Mouse (Mus musculus) ES-Bruce4 (cell line): ENCODE measurements around the gene Ano6. TPM values are rescaled to one million over a fixed set of nuclear protein-coding genes. Genes with fewer than 3 reads are reported as not detected.

Source experiments
- H3K27ac ChIP-seq: 2 replicates; pipeline ENCODE4 v1.5.1; 2012; ENCODE audit warnings: low read length, inconsistent platforms; ENCODE audit not compliant: insufficient read depth
- H3K27me3 ChIP-seq: 2 replicates; pipeline ENCODE4 v1.6.1; 2012; ENCODE audit warnings: mild to moderate bottlenecking, low read length, inconsistent platforms; ENCODE audit not compliant: control insufficient read depth, poor library complexity, insufficient read depth, severe bottlenecking
- H3K36me3 ChIP-seq: 2 replicates; pipeline ENCODE4 v1.6.1; 2012; ENCODE audit warnings: inconsistent platforms, mild to moderate bottlenecking, low read length, moderate library complexity; ENCODE audit not compliant: control insufficient read depth, poor library complexity, insufficient read depth, severe bottlenecking
- H3K4me1 ChIP-seq: one replicate; pipeline ENCODE4 v1.8.1; 2011; ENCODE audit warnings: low read length; ENCODE audit not compliant: control insufficient read depth, insufficient read depth
- H3K4me3 ChIP-seq: 2 replicates; pipeline ENCODE4 v1.5.1; 2011; ENCODE audit warnings: low read depth, mild to moderate bottlenecking, low read length
- H3K9ac ChIP-seq: 2 replicates; pipeline ENCODE4 v1.6.1; 2012; ENCODE audit warnings: low read depth, mild to moderate bottlenecking, inconsistent platforms; ENCODE audit not compliant: poor library complexity, severe bottlenecking
- H3K9me3 ChIP-seq: replicated peaks from 2 replicates; pipeline ENCODE4 v1.6.1; 2012; ENCODE audit warnings: mild to moderate bottlenecking, low read length, inconsistent platforms; ENCODE audit not compliant: control insufficient read depth, poor library complexity, insufficient read depth, severe bottlenecking
- CTCF ChIP-seq: IDR thresholded peaks from one replicate; pipeline ENCODE4 v1.8.1; 2011; ENCODE audit warnings: low read depth, low read length
- EP300 ChIP-seq: IDR thresholded peaks from 2 replicates; pipeline ENCODE4 v1.6.1; 2011; ENCODE audit warnings: low read depth, low read length; ENCODE audit not compliant: insufficient read depth
- POLR2A ChIP-seq: IDR thresholded peaks from one replicate; pipeline ENCODE4 v1.8.1; 2011; ENCODE audit warnings: low read length; ENCODE audit not compliant: insufficient read depth
- polyA plus RNA-seq: library from polyadenylated mRNA; stranded (reverse); fragments of >200 nt; gene quantifications from 2 replicates; pipeline ENCODE4 v1.2.4, GENCODE M21; 2011; ENCODE audit warnings: low read depth; ENCODE audit not compliant: missing spikeins, insufficient read depth, insufficient read length

Gene Ano6
- polyA plus RNA-seq, 1 experiment, result 42.5 TPM

DNA sequence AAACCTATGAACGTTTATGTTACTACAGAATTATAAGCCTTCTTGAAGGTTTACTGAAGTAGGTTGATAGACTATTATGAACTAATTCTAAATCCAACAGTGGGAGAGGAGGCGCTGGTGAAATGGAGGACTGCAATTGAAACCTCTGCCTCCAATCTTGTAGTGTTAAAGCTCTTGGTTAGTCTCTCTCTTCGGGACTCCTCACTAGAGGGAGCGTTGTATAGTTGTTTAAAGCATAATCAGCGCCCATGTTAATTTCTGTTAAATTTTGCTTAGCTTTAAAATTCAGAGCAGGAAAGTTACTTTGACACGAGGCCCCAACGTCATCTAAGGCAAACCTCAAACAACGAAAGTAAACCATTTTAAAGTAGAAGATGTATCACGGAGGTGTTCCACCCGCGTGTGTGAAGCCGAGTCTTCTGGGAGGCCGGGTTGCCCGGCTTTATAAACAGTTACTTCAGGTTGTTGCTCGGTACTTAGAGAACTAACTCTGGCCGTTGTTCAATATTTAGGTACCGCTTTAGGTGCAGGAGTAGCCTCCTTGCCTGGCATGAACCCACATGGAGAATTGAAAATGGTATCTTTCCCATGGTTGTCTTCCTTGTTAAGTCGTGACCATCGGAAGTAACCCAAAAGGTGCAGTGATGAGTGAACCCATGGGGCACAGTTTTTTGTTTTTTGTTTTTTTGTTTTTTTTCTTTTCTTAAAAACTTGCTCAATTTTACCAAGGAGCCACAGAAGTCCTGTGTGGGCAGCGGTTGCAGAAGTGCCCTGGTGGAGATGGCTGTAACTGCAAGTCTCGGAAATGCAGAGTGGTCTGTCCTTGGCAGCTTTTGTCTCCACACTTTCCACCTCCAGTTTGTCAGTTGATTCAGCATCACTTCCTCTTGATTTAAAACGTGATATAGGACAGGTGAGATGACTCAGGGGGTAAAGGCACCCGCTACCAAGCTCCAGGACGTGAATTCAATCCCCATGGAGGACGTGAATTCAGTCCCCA lies 1.9 kb downstream of the Ano6 start:
- Histone ChIP-seq H3K4me1 (peaks cover 2% of the 10 kb centered on the region), H3K36me3 (no peaks in the 10 kb centered on the region), H3K4me3 (no peak overlapping the region), H3K27me3 (no peaks in the 10 kb centered on the region), H3K9ac (no peak overlapping the region), H3K9me3 (no peaks in the 10 kb centered on the region), H3K27ac (no peak overlapping the region)
- TF ChIP-seq POLR2A (no peak), EP300 (no peak), CTCF (no peak)

DNA sequence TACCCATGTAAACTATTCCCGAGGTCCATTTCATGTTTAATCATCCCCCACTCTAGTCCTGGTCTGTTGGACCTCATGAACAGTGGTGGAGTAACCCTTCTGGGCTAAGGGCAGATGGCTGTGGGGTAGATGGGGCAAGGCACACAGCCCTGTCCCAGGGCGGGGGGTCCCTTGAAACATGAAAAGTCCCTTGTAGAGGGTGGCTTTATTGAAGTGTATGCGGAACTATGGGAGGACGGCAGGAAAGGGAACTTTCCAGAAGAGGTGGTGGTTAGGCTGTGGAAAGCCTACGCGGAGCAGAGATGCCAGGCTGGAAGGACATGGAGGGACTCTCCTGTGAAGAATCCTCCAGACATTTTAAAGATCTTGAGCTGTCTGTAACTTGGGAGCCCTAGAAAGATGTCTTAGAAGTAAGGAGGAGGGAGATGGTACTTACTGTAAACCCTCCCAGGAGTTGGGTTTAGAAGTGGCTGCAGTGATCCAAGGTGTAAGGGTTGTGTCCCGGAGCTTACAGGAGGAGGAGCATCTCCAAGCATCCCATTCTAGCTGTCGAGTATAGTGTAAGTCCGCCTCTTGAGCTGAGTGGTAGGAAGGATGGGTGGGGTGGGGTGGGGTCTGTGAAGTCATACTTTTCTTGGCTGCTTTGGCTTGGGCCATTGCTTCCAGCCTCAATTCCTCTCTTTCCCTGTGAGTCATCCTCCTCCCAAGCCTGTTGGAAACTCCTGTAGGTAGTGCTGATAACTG lies 3.3 kb downstream of the Ano6 start:
- Histone ChIP-seq H3K9ac (no peak overlapping the region), H3K4me3 (no peak overlapping the region), H3K27me3 (no peaks in the 10 kb centered on the region), H3K4me1 (no peaks in the 10 kb centered on the region), H3K9me3 (no peaks in the 10 kb centered on the region), H3K36me3 (no peaks in the 10 kb centered on the region), H3K27ac (no peak overlapping the region)
- TF ChIP-seq EP300 (no peak), CTCF (no peak), POLR2A (no peak)

GRCm38 (mm10) chr15:95794611-95795565 lies 4.2 kb downstream of the Ano6 start:
- no peak overlapping the region for H3K4me3 ChIP-seq
- H3K4me1 ChIP-seq, result no peaks in the 10 kb centered on the region
- no peak overlapping the region for H3K27ac ChIP-seq
- H3K9me3 ChIP-seq, result no peaks in the 10 kb centered on the region
- H3K27me3 ChIP-seq, result no peaks in the 10 kb centered on the region
- TF ChIP-seq CTCF, result no peak
- TF ChIP-seq EP300, result no peak
- no peak for TF ChIP-seq POLR2A
- no peak overlapping the region for H3K9ac ChIP-seq
- H3K36me3 ChIP-seq, result no peaks in the 10 kb centered on the region

DNA sequence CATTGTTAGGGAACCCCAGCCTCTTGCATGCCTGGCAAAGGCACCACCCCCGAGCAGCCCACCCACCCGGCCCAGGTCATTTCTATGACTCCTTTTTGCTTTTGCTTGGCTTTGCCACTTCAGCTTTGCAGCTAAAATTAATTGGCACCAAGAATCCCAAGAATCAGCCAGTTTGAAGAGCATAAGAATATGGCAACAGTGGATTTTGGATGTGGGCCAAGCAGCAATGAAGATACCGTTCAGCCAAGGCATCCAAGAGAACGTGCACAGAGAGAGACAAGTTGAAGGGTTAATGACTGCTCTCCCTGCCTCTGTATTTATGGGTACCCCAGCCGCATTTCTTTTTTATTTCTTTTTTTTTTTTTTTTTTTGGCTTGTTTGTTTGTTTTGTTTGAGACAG lies 5.4 kb downstream of the Ano6 start:
- Histone ChIP-seq H3K9me3 (no peaks in the 10 kb centered on the region), H3K27ac (no peak overlapping the region), H3K4me3 (no peak overlapping the region)

DNA sequence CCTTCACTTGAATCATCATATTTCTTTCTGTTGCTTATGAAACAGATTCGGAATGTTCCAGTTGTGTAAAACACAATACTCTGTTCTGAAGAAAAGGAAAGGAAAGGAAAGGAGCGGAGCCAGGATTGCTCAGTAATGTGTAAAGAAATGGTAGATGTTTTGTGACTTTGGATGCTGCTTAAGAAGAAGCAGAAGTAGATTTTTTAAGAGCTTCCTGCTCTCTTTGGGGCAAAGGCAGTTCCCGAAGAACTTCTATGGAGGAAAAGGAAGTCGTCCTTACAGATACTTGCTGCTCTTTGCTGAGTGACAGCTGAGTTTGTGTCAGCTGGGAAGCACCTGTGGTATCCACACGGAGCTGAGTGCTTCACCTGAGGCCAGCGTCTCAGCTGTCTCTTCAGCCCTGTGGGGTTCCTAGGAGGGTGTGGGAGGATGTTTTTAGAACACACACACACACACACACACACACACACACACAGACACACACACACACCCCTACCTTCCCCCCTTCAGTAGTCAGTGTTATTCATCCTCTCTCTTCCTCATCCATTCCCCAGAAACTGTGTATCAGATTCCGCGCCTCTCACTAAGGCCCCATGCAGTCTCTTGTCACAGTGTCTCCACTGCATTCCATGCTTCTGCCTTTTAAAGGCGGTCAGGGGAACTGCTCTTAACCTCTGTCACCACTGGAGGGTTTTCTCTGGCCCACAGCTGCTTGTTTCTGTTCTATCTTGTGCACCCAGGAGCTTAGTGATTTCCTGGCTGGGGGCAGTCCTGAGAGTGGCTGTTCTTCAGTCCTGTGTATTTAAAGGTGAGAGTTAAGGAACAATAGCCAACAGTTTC lies 6.7 kb downstream of the Ano6 start:
- no peak for TF ChIP-seq POLR2A
- no peak for TF ChIP-seq CTCF
- TF ChIP-seq EP300, result no peak
- H3K9me3 ChIP-seq, result no peaks in the 10 kb centered on the region
- H3K27ac ChIP-seq, result no peak overlapping the region
- no peaks in the 10 kb centered on the region for H3K27me3 ChIP-seq
- H3K4me3 ChIP-seq, result no peak overlapping the region
- no peak overlapping the region for H3K9ac ChIP-seq
- peaks cover 2% of the 10 kb centered on the region for H3K4me1 ChIP-seq
- no peaks in the 10 kb centered on the region for H3K36me3 ChIP-seq

More for the DNA sequence above, 5.4 kb downstream of the Ano6 start:
- no peaks in the 10 kb centered on the region for H3K27me3 ChIP-seq
- no peak overlapping the region for H3K9ac ChIP-seq
- TF ChIP-seq POLR2A (no peak), CTCF (no peak)
- H3K4me1 ChIP-seq, result no peaks in the 10 kb centered on the region
- H3K36me3 ChIP-seq, result no peaks in the 10 kb centered on the region
